Mouse (Mus musculus) kidney, embryonic 16.5 days (tissue): ENCODE measurements around the gene Agfg2. TPM values are rescaled to one million over a fixed set of nuclear protein-coding genes. Genes with fewer than 3 reads are reported as not detected.

Experiments used
- ATAC-seq: fragments of 200-750 bp; cut with Nextera tagmentation; 2 replicates; pipeline ENCODE4 v1.8.0; 2017; ENCODE audit warnings: moderate TSS enrichment; ENCODE audit not compliant: low FRiP score, low TSS enrichment
- H3K27ac ChIP-seq: fragments of 300-500 bp; sonication (generic); 2 replicates; pipeline ENCODE4 v1.5.1; 2014; ENCODE audit warnings: low read length
- H3K27me3 ChIP-seq: fragments of 300-500 bp; sonication (generic); 2 replicates; pipeline ENCODE4 v1.6.1; 2014; ENCODE audit warnings: low read length, control low read depth, mixed read lengths; ENCODE audit not compliant: insufficient read depth
- H3K36me3 ChIP-seq: fragments of 300-500 bp; sonication (generic); 2 replicates; pipeline ENCODE4 v1.6.1; 2014; ENCODE audit warnings: low read length, control low read depth, mixed read lengths; ENCODE audit not compliant: insufficient read depth
- H3K4me1 ChIP-seq: fragments of 300-500 bp; sonication (generic); 2 replicates; pipeline ENCODE4 v1.6.1; 2014; ENCODE audit warnings: low read length, control low read depth, mixed read lengths; ENCODE audit not compliant: insufficient read depth
- H3K4me2 ChIP-seq: fragments of 300-500 bp; sonication (generic); replicated peaks from 2 replicates; pipeline ENCODE4 v1.6.1; 2014; ENCODE audit warnings: low read depth, low read length
- H3K4me3 ChIP-seq: fragments of 300-500 bp; sonication (generic); 2 replicates; pipeline ENCODE4 v1.5.1; 2014; ENCODE audit warnings: mild to moderate bottlenecking, low read length
- H3K9ac ChIP-seq: fragments of 300-500 bp; sonication (generic); replicated peaks from 2 replicates; pipeline ENCODE4 v1.6.1; 2014; ENCODE audit warnings: low read length
- H3K9me3 ChIP-seq: fragments of 300-500 bp; sonication (generic); 2 replicates; pipeline ENCODE4 v1.6.1; 2016; ENCODE audit warnings: low read length, control low read depth
- WGBS: fragments of 180-500 bp; shearing (Covaris S2); extraction: QIAGEN DNeasy Blood & Tissue Kit; methylation state at CpG from one replicate; pipeline ENCODE4 v1.1.7; 2014; 5-methylcytosine and 5-hydroxymethylcytosine counted together
- polyA plus RNA-seq: library from polyadenylated mRNA; unstranded; fragments of >200 nt; fragmentation: Nextera tagmentation; extraction: Ambion mirVana; gene quantifications from 2 replicates; pipeline ENCODE4 v1.2.1, GENCODE M21; 2015

Gene Agfg2
- polyA plus RNA-seq, 1 experiment from 2014 or later, result 17.2 TPM

DNA sequence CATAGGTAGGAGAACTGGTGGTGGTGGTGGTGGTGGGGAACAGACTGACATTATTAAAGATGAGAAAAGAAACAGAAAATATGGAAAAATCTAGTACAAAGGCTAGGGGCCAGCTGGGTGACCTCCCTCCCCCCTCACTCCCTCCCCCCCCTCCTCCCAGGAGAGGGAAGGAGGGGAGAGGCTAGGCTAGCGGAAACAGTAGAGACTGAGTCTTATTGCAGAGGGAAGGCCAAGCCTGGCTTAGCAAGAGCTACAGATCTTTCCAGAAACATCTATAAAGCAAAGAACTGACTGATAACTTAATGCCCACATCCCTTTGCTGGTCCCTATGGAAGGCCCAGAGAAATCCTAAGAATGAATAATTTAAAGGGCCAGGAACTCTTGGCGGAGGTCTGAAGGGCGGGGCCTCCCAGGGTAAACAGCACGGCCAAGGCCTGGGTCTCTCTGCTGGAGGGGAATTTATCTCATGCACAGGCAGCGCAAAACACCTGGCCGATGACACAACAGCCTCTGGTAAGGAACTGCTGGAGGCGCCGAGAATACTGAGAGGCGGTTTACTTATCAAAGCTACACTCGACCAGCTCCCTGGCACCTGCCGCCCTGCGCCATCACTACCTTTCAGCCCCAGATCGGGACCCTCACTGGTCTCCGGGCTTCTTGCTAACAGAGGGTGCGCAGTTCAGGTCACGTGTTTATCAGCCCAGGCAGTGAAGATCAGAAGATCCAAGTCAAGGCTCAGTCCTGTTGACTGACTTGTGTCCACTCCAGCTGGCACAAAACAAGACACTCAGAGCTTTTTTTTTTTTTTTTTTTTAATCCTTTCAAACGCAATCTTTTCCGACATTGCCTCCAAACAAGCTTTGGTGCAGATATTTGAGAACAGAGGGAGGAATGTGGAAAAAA is 34.6 kb downstream of the Agfg2 start:
- 0 out of 2 replicates have a peak, but pooled peaks have one; percentile 7 for ATAC-seq
- Histone ChIP-seq H3K27me3 (peaks cover 10% of the 10 kb centered on the region; the same call in 1 of the 2 replicates), H3K4me3 (no peak overlapping the region), H3K4me2 (peak overlapping the region; percentile 19; the same call in 1 of the 2 replicates), H3K4me1 (peaks cover 43% of the 10 kb centered on the region), H3K9ac (peak overlapping the region; percentile 50), H3K27ac (peak overlapping the region; percentile 72), H3K9me3 (no peaks in the 10 kb centered on the region), H3K36me3 (0 out of 2 replicates have a peak, but pooled peaks cover 4% of the 10 kb centered on the region)
- 20% methylated on average over 18 of the region's 18 CpGs for WGBS

DNA sequence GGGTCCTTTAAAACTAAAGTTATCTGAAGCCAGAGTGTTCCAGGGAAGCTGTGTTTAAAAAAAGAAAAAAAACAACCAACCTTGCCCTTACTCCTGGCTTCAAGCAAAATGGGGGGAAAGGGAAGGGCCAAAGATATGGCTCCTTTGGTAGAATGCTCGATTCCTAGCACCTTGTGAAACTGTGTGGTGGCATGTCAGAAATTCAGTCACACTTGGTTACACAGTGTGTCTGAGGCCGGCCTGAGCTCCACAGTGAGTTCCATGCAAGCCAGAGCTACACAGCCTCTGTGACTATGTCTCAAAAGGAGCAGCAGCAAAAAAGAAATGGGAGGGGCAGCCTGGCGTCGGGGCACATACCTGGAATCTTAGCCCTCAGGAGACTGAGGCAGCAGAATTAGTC is 35.3 kb downstream of the Agfg2 start:
- 0 out of 2 replicates have a peak overlapping the region, but pooled peaks have one; percentile 19 for H3K4me2 ChIP-seq
- H3K36me3 ChIP-seq, result 0 out of 2 replicates have a peak, but pooled peaks cover 4% of the 10 kb centered on the region
- H3K9ac ChIP-seq, result no peak overlapping the region
- H3K9me3 ChIP-seq, result no peaks in the 10 kb centered on the region
- H3K27me3 ChIP-seq, result peaks cover 15% of the 10 kb centered on the region
- no peak overlapping the region for H3K4me3 ChIP-seq
- H3K4me1 ChIP-seq, result peaks cover 45% of the 10 kb centered on the region
- 10% methylated on average over 4 of the region's 4 CpGs for WGBS
- ATAC-seq, result no peak
- H3K27ac ChIP-seq, result peak overlapping the region; percentile 72

DNA sequence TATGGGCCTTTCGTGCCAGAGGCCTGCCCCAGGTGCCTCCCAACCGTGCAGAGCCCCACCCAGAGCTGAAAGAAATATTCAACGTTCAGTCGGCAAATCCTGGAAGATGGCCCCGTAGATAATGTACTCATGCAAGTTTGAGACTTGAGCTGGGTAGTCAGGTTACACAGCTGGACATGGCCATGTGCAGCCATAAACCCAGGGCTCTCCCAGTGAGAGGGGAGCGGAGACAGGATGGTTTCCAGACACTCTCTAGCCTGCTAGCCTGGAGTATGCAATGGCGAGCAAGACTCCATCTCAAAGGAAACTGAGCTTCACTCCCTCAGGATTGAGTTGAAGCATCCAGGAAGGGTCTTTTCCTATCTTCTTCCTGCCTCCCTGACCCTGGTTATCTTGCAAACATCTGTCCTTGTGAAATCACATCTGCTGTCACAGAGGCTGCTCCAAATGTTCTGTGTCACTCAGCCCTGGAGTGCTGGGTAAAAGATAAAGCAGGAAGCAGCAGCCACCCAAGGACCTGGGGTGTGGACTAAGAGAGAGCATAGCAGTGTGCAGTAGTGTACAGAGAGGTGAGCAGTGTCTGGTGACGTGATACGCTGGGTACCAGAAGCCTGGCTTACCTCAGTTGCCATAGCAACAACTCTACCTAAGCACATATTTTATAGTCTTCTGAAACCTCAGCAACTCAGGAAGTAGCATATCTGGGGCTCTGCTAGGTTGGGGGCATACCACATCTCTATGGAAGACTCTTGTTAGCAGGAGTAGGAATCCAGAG is 36.5 kb downstream of the Agfg2 start:
- 22% methylated on average over 9 of the region's 9 CpGs for WGBS
- H3K9ac ChIP-seq, result no peak overlapping the region
- 0 out of 2 replicates have a peak, but pooled peaks cover 4% of the 10 kb centered on the region for H3K36me3 ChIP-seq
- H3K9me3 ChIP-seq, result no peaks in the 10 kb centered on the region
- no peak overlapping the region for H3K4me3 ChIP-seq
- H3K4me2 ChIP-seq, result no peak overlapping the region
- 0 out of 2 replicates have a peak overlapping the region, but pooled peaks have one; percentile 16 for H3K27ac ChIP-seq
- H3K27me3 ChIP-seq, result peaks cover 21% of the 10 kb centered on the region
- peaks cover 45% of the 10 kb centered on the region for H3K4me1 ChIP-seq
- no peak for ATAC-seq

DNA sequence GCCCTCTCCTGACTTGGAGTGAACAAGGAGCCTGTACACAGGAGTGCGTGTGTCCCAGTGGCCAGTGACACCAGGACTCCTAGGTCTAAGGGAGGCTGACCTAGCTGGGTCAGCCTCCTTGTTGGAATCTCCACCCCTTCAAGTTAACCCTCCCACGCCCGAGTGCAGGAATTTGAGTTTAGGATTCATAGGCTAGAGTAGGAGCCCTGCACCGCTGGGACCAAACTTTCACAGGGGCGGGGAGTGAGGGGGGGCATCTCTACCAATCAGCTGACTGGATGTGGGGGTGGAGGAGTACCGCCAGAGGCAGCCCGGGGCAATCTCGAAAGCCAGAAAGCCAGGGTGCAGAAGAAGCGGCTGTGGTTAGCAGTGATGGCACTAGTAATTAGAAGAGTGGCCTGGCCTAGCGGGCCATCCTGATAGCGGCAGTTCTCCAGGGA is 38.9 kb downstream of the Agfg2 start, which contains the start of gene Irs3:
TSS of gene Irs3 (minus strand) at position 63 of the 440 bp plus-strand sequence.
- peaks cover 45% of the 10 kb centered on the region for H3K4me1 ChIP-seq
- H3K9me3 ChIP-seq, result no peaks in the 10 kb centered on the region
- H3K4me3 ChIP-seq, result peak within 1 kb of the TSS; percentile 45
- H3K9ac ChIP-seq, result peak within 1 kb of the TSS; percentile 51
- peak; percentile 28 for ATAC-seq
- peaks cover 21% of the 10 kb centered on the region for H3K27me3 ChIP-seq
- peaks cover 18% of the 10 kb centered on the region for H3K36me3 ChIP-seq
- WGBS, result 18% methylated on average over 11 of the region's 11 CpGs
- peak within 1 kb of the TSS; percentile 63 for H3K4me2 ChIP-seq
- no peak within 1 kb of the TSS for H3K27ac ChIP-seq

DNA sequence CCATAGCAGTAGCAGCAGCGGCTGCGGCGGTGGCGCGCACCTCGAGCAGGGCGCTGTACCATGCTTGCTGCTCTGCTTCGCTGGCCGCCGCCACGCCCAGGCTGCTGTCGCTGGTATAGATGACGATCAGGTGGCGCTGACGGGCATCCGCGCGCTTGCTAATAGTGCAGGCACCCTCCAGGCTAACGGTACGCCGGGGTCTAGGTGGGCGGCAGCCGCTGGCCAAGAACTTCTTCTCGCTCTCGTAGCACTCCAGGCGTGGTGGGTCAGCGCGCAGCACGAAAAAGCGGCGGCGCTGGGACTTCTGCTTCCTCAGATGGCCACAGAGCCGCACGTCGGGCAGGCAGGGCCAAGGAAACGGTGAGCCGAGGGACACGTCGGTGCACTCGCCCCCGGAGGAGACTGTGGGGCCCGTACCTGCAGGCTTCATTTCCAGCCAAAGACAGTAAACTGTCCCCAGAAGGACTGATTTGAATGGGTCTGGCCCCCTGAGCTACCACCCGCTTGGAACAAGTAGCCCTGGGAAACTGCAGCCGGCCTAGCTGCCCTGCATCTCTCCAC is 39.4 kb downstream of the Agfg2 start:
- ATAC-seq, result peak; percentile 27; the same call in 1 of the 2 replicates
- Histone ChIP-seq H3K27me3 (peaks cover 21% of the 10 kb centered on the region), H3K9ac (peak overlapping the region; percentile 51), H3K27ac (no peak overlapping the region), H3K36me3 (peaks cover 23% of the 10 kb centered on the region), H3K4me3 (peak overlapping the region; percentile 45), H3K4me2 (peak overlapping the region; percentile 63), H3K9me3 (no peaks in the 10 kb centered on the region), H3K4me1 (peaks cover 40% of the 10 kb centered on the region)
- 2% methylated on average over 44 of the region's 44 CpGs for WGBS

DNA sequence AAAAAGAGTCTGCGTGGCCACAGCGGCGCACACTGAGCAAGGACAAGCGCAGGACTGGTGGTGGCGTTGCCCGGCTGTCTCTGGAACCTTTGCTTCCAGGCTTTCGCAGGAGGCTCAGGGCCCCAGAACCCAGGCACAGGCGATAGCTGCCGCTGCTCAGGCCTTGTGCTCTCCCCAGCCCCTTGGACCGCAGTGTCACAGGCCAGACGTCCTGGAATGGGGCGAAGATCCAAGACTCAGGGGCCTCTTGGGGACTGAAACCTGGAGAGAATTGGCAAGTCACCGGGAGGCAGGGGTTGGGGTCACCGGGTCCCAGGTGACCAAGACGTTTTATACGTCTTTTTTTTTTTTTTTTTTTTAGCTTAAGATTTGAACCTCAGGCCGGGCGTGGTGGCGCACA is 40.0 kb downstream of the Agfg2 start:
- H3K27ac ChIP-seq, result no peak overlapping the region
- peak overlapping the region; percentile 63; the same call in 1 of the 2 replicates for H3K4me2 ChIP-seq
- peaks cover 29% of the 10 kb centered on the region for H3K36me3 ChIP-seq
- no peak overlapping the region for H3K4me3 ChIP-seq
- no peaks in the 10 kb centered on the region for H3K9me3 ChIP-seq
- WGBS, result 51% methylated on average over 19 of the region's 19 CpGs
- H3K9ac ChIP-seq, result no peak overlapping the region
- ATAC-seq, result no peak
- peaks cover 34% of the 10 kb centered on the region for H3K4me1 ChIP-seq
- H3K27me3 ChIP-seq, result peaks cover 21% of the 10 kb centered on the region

DNA sequence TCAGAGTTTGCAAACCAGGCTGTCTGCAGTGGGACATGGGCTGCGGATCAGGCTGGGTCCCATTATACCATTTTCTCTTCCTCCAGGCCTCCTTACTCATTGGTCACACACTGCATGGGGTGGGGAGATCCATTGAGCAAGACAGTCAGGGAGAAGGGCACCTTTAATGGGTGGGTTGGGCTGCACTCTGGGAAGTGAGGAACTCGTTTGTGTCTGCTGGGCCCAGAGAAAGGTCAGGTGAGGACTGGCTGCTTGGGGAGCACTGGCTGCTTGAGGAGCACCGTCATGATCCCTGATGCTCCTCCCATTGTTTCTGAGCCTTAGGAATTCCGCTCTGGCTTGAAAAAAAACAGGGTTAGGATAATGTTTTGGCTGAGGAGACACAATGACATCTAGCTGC is 41.6 kb downstream of the Agfg2 start:
- Histone ChIP-seq H3K27me3 (peaks cover 21% of the 10 kb centered on the region), H3K27ac (no peak overlapping the region), H3K36me3 (peaks cover 44% of the 10 kb centered on the region), H3K9ac (no peak overlapping the region), H3K4me2 (no peak overlapping the region), H3K9me3 (no peaks in the 10 kb centered on the region), H3K4me1 (peaks cover 18% of the 10 kb centered on the region), H3K4me3 (no peak overlapping the region)
- WGBS, result 39% methylated on average over 4 of the region's 4 CpGs
- ATAC-seq, result no peak

DNA sequence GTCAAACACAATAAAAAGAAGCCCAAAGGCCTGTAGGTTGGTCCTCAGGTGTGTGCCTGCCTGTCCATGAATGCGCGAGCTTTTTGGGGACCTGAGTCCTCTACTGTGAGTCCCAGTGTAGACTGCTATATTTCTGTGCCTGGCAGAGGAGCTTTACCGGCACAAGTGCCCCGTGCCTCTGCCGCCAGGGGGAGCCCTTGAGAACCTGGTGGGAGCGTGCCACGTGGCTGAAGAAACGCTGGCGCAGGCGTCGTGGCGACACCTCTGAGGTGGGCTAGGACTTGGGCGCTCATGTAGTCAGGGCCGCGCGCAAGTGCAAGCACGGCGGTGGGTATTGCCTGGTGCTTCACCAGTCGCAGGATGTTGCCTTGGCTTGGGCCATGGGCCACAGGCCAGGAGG is 43.5 kb downstream of the Agfg2 start, which contains the start of gene Sap25:
TSS of gene Sap25 (plus strand) at position 281 of the 400 bp plus-strand sequence.
- 85% methylated on average over 19 of the region's 19 CpGs for WGBS
- no peak within 1 kb of the TSS for H3K4me3 ChIP-seq
- no peak within 1 kb of the TSS for H3K9ac ChIP-seq
- peaks cover 21% of the 10 kb centered on the region for H3K27me3 ChIP-seq
- peaks cover 11% of the 10 kb centered on the region; the same call in 1 of the 2 replicates for H3K4me1 ChIP-seq
- no peak within 1 kb of the TSS for H3K4me2 ChIP-seq
- ATAC-seq, result no peak
- H3K36me3 ChIP-seq, result peaks cover 58% of the 10 kb centered on the region
- no peak within 1 kb of the TSS for H3K27ac ChIP-seq
- H3K9me3 ChIP-seq, result no peaks in the 10 kb centered on the region

DNA sequence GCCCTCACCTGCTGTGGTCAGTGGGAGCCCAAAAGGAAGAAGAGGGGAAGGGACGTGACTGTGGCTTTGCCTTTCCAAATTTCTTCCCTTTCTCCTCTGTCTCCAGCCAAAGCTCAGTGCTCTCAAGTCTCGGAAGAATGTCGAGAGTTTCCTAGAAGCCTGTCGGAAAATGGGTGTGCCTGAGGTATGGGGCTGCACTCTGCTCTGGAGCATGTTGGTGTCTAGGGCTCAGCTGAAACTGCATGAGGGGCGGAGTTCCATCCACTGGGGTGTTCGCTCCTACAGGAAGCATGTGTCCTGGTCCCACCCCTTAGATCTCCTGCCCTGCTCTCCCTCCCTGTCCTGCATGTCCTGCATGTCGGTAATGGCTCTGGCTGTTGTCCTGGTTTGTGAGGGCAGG is 45.1 kb downstream of the Agfg2 start:
- Histone ChIP-seq H3K27ac (no peak overlapping the region), H3K4me3 (no peak overlapping the region), H3K4me1 (no peaks in the 10 kb centered on the region), H3K27me3 (peaks cover 8% of the 10 kb centered on the region; the same call in 1 of the 2 replicates), H3K36me3 (peaks cover 68% of the 10 kb centered on the region), H3K9me3 (no peaks in the 10 kb centered on the region), H3K9ac (no peak overlapping the region), H3K4me2 (no peak overlapping the region)
- ATAC-seq, result no peak
- 80% methylated on average over 7 of the region's 7 CpGs for WGBS
